Mouse (Mus musculus): Measurements from ENCODE around the gene Ano6.

Gene Ano6

DNA sequence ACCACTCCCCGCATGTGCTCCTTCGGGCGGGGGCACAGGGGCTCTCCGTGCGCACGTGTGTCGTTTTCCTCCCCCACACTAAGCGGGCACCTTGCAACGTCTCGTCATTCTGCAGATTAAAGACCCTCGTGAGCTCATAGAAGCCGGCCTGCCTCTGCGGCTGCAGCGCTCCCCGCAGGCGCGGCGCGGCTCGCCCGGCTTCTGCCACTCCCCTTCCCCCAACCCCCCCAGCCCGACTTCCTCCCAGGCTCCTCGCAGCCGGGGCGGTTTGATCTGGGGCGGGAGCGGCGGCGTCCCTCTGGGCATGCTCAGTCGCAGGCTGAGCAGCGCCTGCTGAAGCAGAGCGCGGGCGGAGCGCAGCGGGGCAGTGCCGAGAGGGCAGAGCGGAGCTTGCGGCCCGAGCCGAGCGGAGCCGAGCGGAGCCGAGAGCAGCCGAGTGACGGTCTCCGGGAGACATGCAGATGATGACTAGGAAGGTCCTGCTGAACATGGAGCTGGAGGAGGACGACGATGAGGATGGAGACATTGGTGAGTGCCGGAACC, at the start of gene Ano6:
TSS of gene Ano6 (plus strand) at position 315 of the 543 bp plus-strand sequence.
- peak; percentile 92 to 93 for DNase-seq (ENCODE audit: low spot score in 2 of 2)

DNA sequence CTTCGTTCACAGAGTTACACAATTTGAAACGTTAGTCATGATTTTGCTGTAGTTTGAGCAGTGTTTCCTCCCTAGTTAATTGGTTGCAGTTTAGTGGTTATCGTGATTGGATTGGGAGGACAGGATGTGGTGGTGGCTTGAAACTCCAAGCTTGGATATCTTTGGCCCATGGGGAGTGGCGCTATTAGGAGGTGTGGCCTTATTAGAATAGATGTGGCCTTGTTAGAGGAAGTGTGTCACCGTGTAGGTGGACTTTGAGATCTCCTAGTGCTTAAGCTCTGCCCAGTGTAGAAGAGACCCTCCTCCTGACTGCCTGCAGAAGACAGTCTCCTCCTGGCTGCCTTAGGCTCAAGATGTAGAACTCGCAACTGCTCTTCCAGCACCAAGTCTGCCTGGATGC, 47.7 kb upstream of the Ano6 start:
- no peak for DNase-seq (ENCODE audit: low spot score in 2 of 2)

DNA sequence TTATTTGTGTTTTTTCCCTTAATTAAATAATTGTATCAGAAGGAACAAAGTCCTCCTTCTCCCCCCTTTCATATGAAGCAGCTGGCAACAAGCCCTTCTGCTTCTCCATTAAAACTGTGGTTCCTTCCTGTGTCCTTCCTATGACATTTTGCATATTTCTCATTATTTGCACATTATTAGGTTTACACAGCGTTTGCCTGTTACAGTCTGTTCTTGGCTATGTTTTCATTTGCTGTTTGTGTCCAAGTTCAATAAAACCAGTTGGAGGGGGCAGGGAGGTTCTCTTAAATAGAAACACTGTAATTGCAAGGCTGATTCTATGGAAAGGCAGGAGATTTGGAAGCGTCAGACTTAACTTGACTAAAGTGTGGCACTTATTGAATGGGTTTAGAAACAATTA, 46.8 kb upstream of the Ano6 start:
- DNase-seq (ENCODE audit: low spot score in 2 of 2) = no peak

DNA sequence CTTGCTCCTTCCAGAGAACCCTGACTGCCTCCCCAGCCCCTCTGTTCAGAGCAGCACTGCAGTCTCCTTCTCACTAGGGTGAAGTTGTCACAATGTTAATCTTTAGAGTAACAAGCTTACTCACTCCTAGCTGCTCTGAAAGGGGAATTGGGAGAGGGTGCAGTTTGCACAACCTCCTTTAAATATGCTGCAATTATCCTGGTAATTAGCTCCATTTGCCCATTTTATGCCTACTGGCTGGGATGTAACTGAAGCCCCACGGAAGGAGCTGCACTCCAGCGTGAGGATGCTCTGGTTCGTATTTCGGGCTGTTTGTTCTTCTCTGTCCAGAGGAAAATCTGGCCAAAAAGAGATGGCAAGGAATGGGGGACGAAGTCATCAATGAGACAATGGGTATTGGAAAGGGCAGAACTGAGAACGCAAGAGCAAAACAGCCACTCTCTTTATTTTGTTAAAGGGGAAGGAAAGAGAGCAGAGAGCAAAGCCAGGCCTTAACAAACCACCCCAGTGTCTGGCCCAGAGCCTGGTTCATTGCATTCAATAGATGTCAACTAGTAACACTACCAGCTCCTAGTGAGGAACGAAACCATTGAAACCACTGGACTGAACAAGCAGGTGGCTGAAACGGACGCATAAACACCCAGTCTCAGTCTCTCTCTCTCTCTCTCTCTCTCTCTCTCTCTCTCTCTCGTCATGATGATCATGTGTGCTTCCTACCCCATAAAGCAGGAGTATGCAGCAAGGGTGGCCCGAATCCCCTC, 45.1 kb upstream of the Ano6 start:
- DNase-seq (ENCODE audit: low spot score in 2 of 2) = no peak

DNA sequence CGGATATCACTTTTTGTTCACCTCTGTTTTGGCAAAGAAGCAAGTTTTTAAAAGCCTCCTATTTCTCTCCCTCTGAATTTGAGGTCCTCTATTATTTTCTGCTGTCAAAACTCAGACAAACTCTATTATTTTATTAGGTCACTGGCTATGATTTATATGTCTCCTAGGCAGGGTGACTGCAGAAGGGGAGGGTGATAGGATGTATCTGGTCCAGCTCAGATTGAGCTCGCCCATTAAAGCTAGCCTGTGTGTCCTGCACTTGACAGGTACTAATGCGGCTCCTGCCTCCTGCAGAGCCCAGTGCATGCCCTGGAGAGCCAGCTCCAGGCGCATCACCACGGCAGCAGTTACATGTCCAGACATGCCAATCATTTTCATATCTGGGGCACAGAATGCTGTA, 44.1 kb upstream of the Ano6 start:
- DNase-seq (ENCODE audit: low spot score in 2 of 2) = no peak

DNA sequence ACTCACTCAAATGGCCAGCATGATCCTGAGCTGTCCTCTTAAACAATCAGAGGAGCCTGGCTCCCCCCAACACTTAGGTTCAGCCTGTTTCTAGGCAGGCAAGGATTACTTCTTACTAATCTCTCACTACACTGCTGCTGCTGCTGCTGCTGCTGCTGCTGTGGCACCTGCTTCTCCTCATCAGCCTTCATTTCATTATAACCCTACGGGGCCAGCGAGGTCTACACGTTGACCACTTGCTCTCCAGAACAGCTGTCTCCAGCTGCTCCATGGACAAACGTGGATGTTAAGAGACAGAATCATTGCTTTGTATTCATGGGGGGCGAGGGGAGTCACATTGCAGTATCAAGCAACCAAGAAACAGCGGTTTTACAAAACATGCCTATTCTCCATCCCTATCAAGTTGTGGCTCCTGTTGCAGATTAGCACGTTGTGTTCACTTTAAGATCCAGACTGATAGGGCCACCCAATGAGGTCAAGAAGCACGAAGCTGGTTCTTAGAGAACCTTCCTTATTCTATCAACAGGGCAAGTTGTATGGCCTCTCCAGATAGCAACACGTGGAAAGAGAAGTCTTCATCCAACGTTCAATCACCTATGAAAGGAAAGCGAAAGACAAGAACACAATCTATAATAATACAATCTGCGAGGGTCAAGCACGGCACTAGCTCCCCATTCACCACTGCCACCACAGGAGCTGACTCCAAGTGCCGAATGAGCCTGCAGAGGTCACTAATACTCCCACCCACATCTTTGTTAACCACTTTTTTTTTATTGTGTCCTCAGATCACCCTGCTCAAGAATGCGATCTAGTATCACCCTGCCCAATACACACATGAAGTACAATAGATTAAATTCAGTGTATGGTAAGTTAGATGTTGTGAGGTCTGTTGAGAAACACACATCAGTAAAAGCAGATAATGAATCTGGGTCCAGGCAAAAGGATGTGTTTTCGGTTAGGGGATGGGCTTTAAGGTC, 43.4 kb upstream of the Ano6 start:
- no peak for DNase-seq (ENCODE audit: low spot score in 2 of 2)

DNA sequence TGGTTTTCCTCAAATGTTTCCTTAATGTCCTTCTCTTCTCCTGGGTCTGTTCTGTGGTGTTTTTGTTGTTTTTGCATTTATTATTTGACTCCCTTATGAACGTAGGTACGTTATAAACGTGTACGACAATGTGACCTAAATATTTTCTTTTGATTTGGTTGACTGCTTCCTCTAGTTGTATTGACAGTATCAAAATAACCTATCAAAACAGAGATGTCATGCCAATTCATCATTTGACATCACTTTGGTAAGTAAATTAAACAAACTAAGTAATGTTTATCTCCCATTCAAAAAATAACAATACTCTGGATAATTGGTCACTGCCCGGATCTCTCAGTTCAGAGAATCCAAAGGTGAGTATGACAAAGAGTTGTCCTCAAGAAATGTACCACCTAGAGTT, 41.4 kb upstream of the Ano6 start:
- no peak for DNase-seq (ENCODE audit: low spot score in 2 of 2)

DNA sequence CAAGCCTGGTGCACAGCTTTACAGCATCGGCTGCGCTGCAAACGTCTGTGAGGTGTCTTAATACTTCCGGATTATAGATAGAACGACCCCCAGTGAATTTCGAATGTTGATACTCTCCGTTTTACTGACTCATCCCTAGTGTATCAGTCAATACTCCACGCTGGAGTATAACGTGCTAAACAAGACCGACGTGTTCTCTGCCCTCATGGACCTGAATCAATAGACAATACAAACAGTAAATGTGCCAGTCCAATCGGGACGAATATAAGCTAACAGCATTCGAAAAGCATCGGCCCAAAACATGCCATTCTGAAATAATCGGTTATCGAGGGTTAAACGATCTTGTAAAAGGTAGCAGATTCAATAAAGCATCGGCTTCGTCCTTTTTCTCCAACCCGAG, 40.6 kb upstream of the Ano6 start:
- DNase-seq (ENCODE audit: low spot score in 2 of 2) = no peak

DNA sequence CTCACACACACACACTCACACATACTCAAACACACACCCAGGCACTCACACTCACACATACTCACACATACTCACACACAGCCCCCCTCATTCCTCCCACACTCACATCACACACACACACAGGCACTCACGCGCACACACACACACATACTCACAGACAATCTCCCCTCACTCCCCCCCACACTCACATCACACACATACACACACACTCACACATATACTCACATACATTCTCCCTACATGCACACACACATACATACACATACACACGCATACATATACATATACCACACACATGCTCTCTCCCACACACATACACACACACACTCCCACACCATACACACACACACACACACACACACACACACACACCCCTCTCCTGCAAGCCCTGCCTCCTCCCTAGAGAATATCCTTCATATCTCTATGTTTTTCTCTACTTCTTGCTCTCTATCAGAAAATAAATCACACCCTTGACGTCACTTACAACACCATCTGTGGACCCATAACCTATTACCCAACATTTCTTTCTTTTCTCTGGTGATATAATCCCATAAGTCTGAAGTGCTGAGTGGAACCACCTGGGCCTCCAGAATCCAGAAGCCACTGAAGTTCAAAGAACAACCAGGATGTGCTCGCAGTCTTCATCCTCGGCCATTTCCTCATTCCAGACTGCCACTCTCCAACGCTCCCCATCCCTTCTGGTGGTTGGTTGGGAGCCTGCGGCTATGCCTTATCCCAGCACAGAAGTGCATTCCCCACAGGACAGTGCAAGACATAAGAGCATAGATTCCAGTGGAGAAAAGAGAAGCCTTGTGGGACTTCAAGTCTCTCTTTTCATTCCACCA, 38.6 kb upstream of the Ano6 start:
- DNase-seq (ENCODE audit: low spot score in 2 of 2) = no peak

DNA sequence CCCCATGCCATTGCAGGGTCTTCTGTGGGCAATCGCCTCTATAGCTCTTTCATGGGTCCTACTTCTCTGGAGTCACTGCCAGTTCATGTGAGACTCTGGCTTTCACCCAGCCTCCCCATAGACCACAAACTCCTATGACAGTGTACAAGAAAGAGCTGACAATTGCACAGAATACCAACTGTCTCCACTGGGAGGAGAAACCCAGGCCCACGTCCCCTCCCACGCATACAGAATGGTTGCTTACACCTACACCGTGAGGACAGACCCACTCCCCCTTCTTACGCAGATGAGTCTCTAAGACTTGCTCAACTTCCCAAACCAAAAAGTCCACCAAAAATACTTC, 38.0 kb upstream of the Ano6 start:
- no peak for DNase-seq (ENCODE audit: low spot score in 2 of 2)

DNA sequence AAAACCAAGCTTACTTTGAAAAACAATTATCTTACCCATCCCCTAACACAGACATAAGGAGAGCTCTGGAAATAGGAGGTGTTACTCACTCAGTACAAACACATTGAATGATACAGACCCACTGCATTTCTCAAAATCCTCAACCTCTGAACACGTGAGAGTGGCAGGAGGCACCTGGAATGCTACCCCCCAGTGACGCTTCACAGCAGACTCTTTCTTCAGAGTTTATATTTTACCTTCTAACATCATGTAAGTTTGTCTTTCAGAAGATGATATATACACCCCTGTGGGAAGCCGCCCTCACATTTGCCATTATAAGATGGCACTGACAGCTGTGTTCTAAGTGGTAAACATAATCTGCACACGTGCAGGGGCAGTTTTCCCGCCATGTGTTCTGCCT, 37.6 kb upstream of the Ano6 start:
- no peak for DNase-seq (ENCODE audit: low spot score in 2 of 2)

DNA sequence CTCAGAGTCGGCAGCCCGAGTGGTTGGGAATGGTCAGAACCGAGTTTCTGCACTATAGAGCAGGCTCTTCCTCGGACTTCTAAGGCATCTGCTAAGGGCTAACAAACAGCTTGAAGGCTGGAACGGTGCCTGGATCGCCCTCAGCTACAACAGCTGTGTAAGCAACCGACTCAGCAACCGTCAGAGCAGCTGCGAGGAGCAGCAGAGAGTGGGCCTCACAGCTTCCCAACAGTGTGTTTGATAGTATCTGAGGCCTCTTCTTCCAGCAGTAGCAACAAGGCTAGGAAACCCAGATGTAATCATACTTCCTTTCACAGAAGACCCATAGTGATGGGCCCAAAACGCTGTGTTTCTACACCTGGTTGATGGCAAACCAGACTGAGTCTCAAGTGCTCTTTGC, 33.5 kb upstream of the Ano6 start:
- peak; percentile 77 to 78 for DNase-seq (ENCODE audit: low spot score in 2 of 2)

DNA sequence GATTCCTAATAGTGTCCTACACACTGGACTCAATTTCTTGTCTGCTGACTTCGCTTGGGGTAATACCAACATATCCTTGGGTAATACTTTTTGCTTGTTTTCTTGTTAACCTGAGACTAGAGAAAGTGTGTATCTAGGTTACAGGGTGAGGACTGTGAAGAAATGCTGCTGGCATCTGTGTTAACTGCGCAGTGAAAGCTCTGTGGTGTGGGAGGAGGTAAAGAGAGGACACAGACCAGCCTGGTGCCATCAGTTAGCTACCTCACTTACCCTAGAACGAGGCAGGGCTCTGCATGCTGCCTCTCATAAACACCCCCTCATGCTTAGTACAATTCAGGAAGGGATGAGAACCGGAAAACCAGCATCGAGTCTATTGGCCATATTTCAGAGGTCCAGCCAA, 32.6 kb upstream of the Ano6 start:
- no peak for DNase-seq (ENCODE audit: low spot score in 2 of 2)

DNA sequence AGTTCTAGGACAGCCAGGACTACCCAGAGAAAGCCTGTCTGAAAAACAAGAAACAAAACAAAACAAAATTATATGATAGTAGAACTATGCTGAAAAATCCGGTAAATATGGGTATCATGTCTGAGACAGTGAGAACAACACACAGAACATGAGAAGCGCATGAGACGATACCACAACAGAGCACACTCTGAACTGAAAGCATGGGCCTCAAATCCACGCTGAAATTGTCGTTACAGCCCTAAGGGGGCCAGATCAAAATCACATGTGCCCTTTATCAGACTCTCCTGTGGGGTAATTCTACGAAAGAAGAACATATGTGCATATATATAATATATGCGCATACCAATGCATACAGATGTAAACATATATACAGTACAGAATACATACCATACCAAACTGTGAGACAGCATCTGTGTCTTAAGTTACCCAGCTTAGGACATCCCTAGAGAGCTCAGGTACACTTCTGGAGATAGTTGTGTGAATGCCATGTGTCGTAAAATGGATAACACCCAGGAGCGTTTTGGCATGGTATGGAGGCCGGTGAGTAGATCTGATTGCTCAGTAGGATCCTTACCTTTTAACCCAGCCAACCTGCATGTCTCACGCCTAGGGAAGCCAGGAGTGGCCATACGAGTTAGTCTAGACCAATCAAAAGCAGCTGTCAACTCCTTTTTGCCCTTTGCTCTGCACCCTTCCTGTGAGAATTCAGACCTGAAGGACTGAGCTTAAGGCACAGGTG, 31.8 kb upstream of the Ano6 start:
- no peak for DNase-seq (ENCODE audit: low spot score in 2 of 2)

DNA sequence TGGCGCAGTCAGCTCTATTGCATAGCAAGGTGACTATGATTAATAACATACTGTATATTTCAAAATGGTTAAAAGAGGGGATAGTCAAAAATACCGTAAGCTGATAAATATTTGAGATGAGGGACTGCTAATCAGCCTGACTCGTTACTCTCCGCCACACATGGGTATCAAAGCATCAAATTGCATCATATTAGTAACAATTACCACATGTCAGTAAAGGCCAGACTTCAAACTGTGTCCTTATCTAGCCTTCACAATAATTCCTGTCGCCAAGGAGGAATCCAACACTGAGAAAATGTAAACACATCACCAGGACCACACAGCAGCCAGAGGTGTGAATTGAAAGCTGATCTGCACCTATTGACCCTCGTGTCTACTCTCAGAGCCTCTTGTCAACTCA, 30.8 kb upstream of the Ano6 start:
- DNase-seq (ENCODE audit: low spot score in 2 of 2) = no peak

DNA sequence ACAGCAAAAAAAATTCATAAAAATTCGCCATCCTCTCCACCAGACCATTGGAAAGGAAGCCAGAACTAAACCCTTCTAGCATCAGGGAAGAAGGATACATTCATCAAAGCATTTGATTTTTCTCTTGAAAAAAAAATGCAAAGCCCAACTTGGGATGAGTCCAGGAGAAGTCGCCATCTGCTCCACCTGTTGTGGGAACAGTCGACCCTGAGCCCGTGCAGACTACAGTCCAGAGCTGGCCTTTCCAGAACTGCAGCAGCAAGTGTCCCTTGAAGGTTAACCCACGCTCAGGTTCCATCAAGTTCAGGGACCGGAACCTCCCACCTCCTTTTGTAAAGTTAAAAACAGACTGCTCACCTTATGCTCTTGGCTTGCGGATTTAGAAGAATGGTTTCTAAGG, 29.2 kb upstream of the Ano6 start:
- DNase-seq (ENCODE audit: low spot score in 2 of 2) = no peak

DNA sequence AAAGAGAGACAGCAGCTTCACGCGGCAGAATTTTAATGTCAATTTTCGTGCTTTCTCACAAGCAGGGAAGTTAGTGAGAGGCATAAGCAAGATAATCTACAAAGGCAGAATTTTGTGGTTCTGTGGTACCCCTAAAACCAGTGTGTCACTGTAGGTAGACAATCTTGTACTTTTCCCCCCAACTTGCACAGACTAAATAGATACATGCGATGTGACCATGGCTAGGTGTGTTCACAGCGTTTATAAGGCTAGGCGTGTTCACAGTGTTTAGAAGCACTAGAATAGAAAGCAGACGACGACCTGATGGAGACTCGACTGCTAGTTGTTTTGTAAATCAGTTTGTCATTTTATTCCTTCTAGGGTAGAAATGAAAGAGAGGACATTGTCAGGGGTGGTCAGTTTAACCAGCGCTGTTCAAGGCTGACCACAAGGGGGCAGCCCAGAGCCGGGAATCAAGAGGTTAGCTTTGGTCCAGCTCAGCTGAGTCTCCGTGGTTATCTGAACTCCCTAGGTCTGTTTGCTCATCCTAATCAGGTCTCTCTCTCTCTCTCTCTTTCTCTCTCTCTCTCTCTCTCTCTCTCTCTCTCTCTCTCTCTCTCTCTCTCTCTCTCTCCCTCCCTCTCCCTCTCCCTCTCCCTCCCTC, 27.9 kb upstream of the Ano6 start:
- DNase-seq (ENCODE audit: low spot score in 2 of 2) = peak; percentile 37 to 57

DNA sequence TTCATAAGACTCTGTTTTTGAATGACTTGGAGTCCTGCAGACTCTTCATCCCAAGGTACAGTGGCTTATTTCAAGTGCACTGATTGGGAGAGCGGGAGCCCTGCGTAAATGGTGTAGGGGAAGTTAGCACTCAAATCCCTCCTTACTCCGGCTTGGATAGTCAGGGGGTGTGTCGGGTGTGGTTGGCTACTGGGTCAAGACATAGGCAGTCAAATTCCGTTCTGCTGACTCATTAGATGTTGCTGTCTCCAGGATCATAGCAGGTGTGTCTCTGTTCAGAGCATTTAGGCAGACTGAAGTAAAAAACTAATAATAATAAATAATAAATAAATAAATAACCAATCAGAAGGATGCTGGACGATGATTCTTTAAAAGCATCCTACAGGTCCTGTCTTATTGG, 27.2 kb upstream of the Ano6 start:
- no peak for DNase-seq (ENCODE audit: low spot score in 2 of 2)

DNA sequence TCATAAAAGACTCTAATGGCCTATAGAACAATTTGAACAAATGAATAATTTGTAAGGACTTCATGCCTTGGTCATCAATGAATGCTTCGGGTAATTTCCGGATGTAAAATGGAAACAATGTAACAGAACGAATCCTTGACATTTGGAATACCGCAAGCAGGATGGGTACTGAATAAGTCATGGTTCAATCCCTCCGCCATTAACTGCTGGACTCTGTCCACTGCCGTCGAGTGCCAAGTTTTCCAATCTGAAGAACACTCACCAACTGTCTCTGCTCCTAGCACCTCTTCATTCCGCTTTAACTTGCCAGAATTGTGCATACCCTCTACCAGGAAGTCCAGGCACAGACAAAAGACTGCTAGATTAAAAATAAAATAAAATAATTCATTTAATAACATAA, 25.4 kb upstream of the Ano6 start:
- no peak for DNase-seq (ENCODE audit: low spot score in 2 of 2)

DNA sequence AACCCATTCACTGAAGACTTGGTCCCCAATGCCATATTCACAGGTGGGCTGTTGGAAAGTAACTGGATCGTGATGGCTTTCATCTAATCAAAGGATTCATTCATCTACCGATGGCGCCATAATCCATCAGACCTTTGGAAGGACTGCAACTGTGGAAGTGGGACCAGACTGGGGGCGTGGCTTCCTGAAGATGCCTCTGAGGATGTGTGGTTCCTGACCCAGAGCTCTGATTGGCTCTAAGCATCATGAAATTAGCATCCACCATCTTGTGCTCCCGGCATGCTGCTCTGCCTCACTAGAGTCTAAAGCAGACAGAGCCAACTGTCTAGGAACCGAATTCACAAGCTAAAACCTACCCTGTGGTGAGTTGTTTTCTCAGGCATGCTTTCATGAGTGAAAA, 24.7 kb upstream of the Ano6 start:
- DNase-seq (ENCODE audit: low spot score in 2 of 2) = no peak

DNA sequence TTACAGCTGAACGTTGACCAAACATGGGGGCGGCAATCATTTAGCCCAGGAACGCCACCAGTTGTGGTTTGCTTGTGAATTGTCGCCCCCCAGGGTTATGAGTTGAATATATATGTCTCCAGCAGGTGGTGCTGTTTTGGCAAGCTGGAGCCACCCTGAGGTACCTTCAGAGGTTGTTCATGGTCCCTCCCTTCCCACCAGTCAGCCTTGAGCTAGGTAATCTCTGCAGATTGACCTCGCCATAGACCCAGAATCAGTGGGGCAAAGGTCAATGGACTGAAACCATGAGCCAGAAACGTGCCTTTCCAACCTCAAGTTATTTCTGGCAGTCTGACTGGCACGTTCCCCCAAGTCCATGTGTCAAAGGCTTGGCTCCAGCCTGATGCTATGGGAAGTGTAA, 22.8 kb upstream of the Ano6 start:
- DNase-seq (ENCODE audit: low spot score in 2 of 2) = no peak
